Mouse (Mus musculus) retina, postnatal 7 days (tissue): ENCODE measurements at regions not wholly inside any gene's neighbourhood (a gene's known extent, or its start where the extent isn't known, plus 50 kb on each side); places are given as distances from the start of the nearest gene placed in this dataset.
A peak's percentile ranks its signal among the peaks of the same experiment; 100 is the strongest.

Experiments
- DNase-seq: peaks from one replicate; pipeline ENCODE4 v3.0.0-alpha.2; 2012; ENCODE audit warnings: low read depth, low spot score

DNA sequence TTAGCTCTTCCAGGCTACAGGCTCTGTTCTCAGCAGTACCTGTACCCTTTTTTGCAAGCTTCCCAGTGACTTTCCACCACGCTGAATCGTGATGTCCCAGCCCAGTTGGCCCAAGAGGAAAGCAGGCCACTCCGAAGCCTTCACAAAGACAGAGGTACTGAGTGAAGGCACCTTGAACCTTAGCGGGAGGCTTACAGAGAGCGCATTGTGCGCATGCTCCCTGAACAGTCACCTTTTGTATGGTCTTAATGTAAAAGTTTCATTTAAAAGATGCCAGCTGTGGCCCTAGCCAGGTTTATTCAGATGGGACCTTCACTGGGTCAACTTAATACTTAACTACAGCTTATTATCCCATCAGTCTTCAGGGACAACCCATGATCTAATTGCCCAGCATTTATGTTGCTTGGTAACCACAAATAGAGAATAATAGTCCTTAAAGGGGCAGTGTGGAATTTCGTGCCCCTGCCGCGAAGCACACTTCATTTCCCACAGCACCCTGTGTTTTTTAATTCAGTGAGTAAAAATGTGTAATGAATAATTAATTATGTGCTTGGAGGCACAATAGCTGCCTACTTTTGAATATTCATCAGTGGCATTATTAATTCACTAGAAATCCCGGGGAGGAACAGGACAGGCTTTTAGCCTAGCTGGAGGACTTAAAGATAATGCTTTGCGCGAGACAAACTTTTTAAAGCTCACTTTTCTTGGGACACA lies 111.3 kb upstream of the Vrk1 start:
- no peak for DNase-seq

DNA sequence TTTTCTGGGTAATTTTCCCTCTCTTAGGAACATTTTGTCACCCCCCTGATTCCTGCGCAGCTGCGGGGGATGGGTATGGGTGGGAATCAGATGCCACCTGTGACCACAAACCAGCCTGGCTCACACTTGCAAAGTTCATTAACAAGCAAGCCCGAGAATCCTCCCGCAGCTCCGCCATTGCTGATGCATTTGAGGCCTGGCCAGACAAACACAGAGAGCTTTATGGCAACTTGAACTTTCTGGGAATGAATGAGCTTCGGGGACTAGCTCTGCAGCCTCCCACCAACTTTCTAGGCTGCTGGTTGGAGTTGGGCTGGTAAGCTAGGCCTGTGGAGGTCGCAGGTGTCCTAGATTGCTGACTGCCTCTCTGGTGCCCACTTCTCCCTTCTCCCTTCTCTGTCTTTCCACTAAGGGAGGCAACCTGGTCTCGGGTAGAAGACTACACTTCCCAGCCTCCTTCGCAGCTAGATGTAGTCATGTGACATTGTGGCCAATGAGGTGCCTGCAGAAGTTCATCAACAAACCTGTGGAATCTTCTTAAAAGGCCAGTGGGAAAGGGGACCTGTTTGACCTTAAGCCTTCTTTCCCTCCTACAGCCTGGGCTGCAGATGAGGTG lies 110.6 kb upstream of the Vrk1 start:
- no peak for DNase-seq

DNA sequence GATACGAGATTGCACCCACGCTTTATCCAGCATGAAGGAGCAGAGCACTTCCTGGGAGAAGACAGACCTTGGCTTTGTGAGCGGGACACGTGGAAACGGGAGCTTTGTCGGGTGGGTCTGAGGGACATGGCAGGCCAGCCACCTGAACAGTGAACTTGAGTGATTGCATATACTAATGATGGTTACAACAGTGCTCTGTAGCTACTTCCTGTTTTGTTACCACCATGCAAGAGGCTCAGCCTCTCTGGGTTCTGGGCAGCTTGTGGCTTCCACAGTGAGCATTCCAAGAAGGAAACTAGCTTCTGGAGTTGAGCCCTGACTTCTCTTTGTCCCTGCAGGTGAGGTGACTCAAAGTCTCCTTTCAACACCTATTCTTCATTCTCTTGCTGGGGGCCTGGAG lies 109.5 kb upstream of the Vrk1 start:
- no peak for DNase-seq

DNA sequence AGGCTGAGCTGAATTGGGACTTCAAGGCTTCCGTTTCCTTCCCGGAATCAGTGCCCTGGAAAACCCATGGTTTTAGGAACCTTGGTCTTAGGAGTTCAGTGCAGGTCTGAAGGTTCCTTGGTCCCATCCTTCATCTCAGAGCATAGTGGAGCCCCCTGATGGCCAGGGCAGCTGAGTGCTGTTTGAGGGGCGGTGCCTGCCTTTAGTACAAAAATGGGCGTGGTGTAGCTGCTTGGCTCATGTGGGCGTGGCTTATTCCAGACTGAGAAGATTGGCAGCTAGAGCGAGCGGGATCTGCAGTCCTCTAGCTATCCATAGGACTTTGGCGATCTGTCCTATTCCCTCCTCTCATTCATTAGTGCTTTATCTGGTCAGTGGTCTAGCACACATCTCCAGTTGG lies 107.0 kb upstream of the Vrk1 start:
- DNase-seq, result no peak

DNA sequence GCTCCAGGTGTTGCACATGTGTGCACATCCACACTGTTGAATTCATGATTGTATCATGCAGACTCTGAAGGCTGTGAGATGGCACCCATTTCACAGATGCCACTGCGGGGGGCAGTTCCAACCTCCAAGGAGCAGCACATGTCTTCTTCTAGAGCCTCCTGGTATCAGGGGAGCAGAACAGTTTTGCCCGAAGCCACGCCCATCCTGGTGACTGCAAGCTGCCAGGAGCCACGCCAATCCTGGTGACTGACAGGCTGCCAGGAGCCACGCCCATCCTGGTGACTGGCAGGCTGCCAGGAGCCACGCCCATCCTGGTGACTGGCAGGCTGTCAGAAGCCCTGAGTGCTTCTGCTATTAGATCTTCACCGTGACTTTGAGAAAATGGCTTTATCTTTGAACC lies 103.4 kb upstream of the Vrk1 start:
- no peak for DNase-seq

DNA sequence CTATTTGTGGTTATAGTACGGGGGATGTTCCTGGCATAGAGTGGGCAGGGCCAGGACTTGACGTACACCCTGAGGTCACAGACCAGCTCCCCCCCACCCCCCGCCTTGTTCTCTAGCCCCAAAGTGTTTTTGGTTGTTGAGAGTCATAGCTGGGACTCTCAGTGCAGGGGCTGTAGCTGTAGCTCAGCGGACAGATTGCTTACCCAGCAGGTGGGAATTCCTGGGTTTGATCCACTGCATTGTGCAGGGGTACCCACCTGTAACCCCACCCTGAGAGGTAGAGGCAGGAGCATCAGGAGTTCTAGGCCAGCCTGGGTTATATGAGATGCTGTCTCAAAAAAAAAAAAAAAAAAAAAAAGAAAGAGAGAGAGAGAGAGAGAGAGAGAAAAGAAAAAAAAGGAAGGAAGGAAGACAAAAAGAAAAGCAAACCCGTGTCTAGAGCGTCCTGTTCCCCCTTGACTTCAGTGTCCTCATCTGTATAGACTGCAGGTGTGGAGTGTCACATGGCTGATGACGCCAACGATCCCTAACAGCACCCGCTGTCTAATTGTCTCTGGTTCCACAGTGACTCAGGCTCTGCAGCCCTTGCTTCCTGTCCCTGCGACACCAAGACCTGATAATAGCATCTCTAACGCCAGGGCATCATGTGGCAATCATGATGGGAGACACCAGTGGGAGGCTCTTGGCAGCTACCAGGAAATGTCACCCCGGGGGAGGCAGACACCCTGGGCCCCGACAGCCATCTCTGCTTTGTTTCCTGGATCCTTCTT lies 102.0 kb upstream of the Vrk1 start:
- DNase-seq, result no peak

DNA sequence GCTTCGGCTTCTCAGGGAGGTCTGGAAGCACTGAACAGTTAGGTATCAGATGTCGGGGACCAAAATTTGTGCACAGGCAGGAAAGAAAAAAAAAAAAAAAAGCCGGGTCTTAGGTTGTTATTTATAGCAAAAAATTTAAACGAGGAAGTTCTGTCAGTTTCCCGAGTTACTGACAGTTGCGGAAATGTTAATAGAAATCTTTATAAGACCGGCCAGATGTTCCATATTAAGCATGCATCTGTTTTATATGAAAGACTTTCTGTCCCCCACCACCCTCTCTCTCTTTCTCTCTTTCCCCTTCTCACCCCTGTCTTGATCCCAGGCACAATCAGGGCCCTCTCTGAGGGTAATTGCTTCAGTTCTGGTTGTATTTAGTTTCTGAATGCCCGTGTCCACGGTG lies 98.5 kb upstream of the Vrk1 start:
- DNase-seq, result no peak

DNA sequence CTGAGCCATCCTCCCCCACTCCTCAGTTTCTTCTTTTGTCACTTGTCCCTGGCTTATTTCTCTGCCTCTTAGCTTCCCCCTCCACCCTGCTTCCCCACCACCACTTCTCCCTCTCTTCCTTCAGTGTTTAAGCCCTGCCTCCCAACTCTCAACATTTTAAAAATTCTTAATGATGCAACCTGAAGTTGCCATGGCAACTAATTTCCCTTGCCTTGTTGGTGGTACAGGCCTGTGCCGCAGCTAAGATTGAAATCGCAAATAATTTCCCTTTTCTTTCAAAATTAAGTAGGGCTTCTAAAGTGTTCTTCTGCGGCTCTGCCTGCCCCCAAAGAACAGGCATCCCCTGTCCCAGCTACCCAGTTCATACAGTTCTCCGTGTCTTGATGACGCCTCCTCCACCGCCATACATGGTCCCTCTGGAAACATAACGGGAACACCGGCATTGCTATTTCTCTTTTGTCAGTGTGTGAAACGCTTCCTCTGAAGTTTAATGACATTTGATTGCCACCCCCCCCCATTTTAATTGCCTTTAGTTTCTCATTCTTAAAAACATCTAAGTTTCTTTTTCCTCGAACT lies 92.6 kb upstream of the Vrk1 start:
- DNase-seq, result no peak

DNA sequence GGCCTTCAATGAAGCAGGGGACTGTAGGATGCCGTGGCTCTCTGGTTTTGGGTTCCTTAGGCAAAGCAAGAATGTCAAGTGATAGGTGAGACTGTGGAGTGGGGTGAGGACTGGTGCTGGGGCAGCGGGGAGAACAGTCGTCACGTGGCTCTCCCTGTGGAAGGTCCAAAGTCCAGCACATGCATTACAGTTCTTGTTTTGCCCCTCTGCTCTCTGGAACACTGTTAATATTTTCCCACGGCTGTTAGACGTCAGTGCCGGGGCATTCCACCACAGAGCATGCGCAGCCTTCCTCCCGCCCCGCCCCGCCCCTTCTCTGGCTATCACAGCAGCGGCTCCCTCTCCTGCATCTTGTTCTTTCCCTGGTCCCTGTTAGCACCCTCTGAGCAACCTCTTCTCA lies 91.3 kb upstream of the Vrk1 start:
- DNase-seq, result no peak

DNA sequence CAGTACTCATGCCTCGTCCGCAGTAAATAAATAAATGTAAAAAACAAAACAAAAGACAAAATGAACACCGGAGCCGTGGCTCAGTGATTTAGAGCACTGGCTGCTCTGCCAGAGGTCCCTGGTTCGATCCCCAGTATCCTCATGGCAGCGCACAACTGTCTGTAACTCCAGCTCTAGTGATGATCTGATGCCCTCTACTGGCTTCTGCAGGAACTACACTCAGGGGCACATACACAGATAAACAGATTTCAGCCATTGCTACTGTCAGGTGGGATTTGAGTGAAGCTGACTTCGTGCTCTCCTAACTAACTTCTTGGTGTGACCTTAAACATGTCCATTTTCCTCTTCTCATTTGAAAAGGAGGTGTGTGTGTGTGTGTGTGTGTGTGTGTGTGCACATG lies 82.8 kb upstream of the Vrk1 start:
- no peak for DNase-seq

DNA sequence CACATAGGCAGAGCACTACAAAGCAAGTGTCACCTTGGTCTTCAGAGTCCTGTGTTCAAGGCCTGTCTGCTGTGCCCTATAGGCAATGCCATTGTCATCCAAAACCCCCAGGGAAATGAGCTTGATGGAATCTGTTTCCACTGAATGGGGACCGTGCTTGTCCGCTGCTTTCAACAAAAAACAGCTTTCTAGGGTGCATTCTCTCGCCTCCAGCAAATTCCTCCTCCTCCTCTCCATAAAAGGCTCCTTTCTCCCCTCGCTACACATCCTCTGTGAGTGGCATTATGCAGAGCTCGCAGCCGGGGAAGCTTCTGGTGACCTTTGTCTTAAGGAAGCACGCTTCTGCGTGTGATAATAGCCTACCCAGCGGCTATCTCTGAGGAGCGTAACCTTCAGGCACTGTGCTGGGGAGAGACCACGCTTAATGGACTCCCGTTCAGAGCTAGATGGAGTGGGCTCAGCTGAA lies 80.5 kb upstream of the Vrk1 start:
- DNase-seq, result no peak

DNA sequence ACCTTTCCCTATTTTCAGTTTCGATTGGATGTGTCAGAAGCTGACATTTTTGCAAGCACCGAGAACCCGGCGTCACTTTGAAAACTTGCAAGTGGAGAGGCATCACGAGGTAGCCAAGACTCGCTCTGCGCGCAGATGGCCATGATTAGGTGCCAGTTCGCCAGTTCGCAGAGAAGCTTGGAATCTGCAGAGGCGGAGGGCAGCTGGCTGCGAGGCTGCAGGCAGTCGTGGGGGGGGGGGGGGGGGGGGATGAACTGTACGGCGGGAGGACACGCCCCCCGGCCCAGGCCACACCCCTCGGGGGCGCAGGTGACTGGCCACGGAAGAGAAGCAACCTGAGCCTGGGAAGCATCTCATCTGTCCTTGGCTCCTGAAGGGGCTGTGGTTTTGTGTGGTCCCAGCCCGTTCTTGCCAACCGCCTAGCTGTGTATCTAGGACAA lies 74.6 kb upstream of the Vrk1 start:
- peak; percentile 13 for DNase-seq

DNA sequence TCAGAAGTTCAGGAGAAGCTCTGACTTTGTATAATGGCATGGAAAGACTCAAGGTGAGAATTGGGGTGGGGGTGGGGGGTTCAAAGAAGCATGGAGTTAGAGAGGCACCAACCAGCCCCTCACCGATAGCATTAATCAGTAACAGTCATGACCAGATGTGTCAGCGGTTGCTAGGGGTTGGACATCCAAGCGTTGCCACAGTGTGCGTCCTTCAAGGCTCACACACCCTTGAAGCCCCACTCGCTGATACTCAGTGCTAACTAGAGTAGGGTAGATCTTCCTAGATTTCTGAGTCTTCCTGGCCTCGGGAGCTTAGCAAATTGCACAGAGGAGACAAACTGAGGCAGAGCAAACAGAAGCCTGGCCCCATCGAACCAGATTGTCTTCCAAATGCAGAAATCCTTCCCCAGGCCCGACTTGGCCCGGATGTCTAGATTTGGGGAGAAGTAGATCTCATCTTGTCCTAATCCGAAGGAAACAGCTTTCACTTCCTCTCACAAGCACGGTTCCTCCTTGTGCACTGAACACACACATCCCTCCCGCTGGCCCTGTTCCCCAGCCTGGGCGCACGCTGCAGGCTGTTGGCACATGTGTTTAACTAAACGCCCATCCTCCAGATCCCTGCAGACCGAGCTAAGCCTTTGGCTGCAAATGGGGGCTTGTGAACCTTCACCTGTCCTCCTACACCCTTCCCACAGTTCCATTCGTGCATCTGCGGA lies 73.1 kb upstream of the Vrk1 start:
- DNase-seq, result no peak

DNA sequence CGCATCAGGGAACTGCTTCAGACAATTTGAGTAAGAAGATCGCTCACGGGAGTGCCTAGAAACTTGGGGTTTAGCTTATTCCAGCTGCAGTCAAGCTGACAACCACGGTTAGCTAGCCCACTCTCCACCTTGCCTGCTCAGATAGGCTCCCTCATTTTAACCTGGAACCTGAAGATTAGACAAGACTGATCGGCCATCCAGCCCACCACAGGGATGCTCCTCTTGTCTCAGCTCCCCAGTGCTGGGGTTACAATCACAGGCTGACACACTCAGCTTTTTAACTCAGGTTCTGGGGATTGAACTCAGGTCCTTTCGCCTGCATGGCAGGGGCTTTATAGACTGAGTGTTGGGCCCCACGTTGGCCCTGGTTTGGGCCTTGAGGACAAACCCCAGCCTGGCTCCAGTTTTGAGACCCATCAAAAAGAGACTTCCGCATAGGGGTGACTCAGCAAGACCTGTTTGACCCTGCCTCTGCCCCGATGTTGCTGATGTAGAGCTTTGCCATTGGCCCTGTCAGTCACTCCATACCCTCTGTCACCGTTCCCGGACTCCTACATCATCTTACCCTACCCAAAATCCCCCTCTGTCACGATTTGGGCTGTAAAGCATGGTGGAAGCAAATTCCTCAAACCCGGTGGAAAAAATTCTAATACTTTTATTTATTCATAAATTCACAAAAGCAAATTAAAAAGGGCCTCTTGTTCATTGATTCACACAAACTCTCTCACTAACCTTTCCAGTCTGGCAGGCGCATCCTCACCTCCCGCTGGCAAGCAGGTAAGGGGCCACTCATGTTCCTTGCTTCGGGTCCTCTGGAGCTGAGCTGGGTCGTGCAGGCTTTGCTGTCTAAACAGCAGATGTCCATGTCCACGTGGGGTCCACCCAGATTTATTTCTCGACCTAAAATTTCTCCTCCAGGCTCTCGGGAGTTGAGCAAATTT lies 67.6 kb upstream of the Vrk1 start:
- DNase-seq, result no peak

DNA sequence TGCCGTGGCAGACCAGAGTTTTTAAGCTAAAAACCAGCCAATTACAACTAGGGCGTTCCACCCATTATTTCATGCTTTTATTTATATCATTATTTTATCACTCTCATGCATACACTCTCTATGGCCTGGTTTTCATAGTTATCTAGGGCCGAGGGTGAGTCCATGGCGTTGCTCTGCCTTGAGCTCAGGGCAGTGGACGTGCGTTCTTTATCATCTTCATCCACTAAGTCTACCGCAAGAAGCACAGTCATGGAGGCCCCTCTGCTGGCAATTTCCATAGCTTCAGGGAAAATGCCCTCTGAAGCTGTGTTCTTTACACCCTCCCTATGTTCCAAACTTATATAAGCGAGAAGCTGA lies 67.0 kb upstream of the Vrk1 start:
- no peak for DNase-seq

DNA sequence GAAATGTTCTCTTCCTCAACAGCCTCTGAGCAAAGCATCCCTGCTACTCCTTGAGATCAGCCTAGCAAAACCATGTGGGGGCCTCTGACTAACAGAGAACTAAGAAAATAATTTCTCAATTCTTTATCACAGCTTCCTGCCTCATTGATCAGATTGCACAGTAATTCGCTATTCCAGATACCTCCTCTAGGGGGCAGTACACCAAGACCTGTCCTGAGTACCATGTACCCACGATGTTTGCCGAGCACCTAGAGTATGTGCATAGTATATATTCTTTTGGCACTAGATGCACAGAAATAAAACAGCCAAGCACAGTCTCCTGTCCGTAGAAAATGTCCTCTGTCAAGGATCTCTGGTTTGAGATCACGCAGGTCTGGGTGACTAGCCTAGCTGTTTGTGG lies 62.7 kb upstream of the Vrk1 start:
- DNase-seq, result no peak

DNA sequence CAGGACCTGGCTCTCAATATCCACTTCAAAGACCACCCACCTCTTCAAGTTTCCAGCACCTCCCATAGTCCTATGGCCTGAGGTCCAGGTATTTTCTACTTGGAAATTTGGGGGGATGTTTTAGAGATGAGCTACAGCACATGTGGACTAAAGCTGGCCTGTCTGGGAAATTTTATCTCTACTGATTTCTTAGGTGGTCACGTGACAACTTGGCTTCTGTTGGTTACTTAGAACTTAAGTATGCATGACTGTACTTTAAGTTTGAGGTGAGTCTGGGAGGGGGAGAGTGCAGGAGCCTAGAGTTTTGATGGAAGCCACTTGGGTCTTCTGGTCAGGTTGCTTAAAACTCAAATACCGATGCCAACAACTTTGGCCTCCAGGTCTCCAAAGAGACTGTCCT lies 61.7 kb upstream of the Vrk1 start:
- DNase-seq, result no peak

DNA sequence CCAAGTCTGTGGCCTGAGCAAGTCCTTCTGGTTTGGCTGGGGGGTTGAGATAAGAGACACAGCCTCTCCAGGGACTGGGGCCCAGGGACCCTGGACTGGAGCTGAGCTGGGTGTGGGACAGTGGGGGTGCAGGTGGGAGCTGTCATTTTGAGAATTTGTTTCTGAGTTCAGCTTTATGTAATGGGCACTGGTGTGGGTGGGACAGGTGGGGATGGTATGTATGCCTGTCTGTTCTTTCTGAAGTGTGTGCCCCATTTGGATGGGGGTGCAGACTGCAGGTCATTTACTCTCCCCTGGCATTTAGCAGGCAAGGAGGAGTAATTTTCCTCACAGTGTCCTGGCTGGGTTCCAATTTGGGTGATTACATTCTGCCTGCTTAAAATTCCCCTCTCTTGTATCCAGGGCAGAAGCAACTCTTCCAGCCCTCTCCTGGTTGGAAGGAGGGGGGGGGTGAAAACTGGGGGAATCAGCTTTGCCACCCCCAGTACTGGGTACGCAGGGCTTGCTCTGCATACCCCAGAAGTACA lies 54.2 kb upstream of the Vrk1 start:
- DNase-seq, result no peak

DNA sequence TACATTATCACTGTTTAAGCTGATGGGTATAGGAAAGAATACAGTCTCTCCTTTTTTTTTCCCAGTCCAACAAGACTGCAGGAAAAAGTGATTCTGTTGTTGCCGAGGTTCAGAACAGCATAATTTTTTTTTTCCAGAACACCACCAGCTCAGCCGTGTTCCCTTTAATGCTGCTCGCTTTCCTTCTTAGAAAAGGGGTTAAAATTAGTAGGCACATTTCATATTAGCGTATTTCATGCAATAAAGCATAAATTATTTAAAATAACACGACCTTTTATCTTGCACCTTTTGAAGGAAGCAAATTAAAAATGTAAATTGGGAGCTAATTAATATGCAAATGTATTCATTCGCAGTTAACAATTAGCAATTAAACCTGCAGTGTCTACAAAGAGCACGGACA lies 50.3 kb upstream of the Vrk1 start:
- no peak for DNase-seq
